Comparison of ENCODE assay signal across 8 mouse cellular contexts in the genomic region with DNA sequence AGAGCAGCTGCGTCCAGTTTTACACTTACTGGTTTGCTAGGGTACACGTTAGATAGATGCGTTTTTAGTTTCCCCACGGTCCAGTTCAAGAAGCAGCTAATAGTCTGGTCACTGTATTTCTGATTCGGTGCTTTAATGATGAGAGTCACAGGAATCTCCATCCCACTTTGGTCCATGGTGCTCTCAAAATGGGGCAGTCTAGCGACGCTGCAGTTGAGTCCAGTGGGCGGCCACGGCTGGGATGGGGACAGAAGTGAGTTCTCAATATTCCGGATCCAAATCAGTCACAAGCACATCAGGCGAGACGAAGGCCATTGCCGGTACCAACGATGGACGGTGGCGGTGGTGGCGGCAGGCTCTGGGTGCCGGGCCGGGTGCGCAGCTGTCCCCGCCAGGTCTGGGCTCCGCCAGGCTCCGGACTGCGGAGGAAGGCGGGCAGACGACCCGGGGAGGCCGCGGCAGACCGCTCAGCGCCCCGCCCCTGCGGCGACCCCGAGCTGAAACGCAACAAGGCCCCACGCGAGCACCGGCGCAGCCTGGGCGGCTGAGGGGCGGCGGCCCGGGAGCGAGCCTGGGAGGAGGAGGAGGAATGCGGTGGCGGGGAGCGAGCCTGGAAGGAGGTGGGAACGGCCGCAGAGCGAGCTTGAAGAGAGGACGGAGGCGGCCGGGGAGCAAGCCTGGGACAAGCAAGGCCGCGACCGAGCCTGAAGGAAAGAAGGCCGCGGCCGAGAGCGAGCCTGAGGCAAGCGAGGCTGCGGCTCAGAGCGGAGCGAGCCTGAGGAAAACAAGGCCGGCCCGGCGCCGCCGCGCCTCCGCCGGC. TPM values are rescaled to one million over a fixed set of nuclear protein-coding genes. Genes with fewer than 3 reads are reported as not detected.
A peak's percentile ranks its signal among the peaks of the same experiment; 100 is the strongest.
DNase-seq lines count a peak whose midpoint lies in the region; ATAC-seq and TF ChIP-seq lines count a peak whose summit lies in the region.

No protein-coding gene starts in this region.

- peak overlapping the region; percentile 98 for H3K27ac ChIP-seq in embryonic facial prominence, embryonic 15.5 days (replicated peaks)
- H3K27ac ChIP-seq in heart, postnatal 0 days (ENCODE audit: low read depth), result peak overlapping the region; percentile 100
- peak overlapping the region; percentile 97 for H3K27ac ChIP-seq in left cerebral cortex, adult 2 months

- WGBS in embryonic facial prominence, embryonic 15.5 days, result under 1% methylated on average over 73 of the region's 73 CpGs
- WGBS in heart, postnatal 0 days, result under 1% methylated on average over 57 of the region's 73 CpGs

- H3K36me3 ChIP-seq in embryonic facial prominence, embryonic 15.5 days, result no peaks in the 10 kb centered on the region
- no peaks in the 10 kb centered on the region for H3K36me3 ChIP-seq in heart, postnatal 0 days (replicated peaks; ENCODE audit: control insufficient read depth, insufficient read depth, low read length)

- TF ChIP-seq EP300 in heart, postnatal 0 days (IDR thresholded peaks at IDR 0.05; ENCODE audit: low read depth), result no peak

- TF ChIP-seq CTCF in heart, postnatal 0 days (IDR thresholded peaks at IDR 0.05; ENCODE audit: low read depth), result no peak
- TF ChIP-seq CTCF in left cerebral cortex, adult 2 months (IDR thresholded peaks at IDR 0.05), result no peak

- peak overlapping the region; percentile 69 for H3K4me3 ChIP-seq in embryonic facial prominence, embryonic 15.5 days (replicated peaks)
- peak overlapping the region; percentile 83 for H3K4me3 ChIP-seq in heart, postnatal 0 days (ENCODE audit: low read depth, low read length)
- peak overlapping the region; percentile 84 for H3K4me3 ChIP-seq in left cerebral cortex, adult 2 months

- H3K9ac ChIP-seq in embryonic facial prominence, embryonic 15.5 days, result peak overlapping the region; percentile 76
- peak overlapping the region; percentile 98 for H3K9ac ChIP-seq in heart, postnatal 0 days (replicated peaks; ENCODE audit: low read depth, low read length)

- intact Hi-C loops in left cerebral cortex, adult 2 months (cut with DNase I), result loop anchor here (1.0 to 5.0 kb wide), 4 partner anchors 101 to 441 kb away; a partner anchor contains a TSS

- peak overlapping the region; percentile 73 for H3K4me2 ChIP-seq in embryonic facial prominence, embryonic 15.5 days (replicated peaks)
- H3K4me2 ChIP-seq in heart, postnatal 0 days (ENCODE audit: low read depth, low read length), result peak overlapping the region; percentile 87

- H3K4me1 ChIP-seq in embryonic facial prominence, embryonic 15.5 days, result peaks cover 13% of the 10 kb centered on the region; the same call in 1 of the 2 replicates
- H3K4me1 ChIP-seq in heart, postnatal 0 days (ENCODE audit: control insufficient read depth, insufficient read depth), result peaks cover 22% of the 10 kb centered on the region

- DNase-seq in adrenal gland, adult 18-20 months (ENCODE audit: low spot score in 2 of 2), result peak; percentile 71 to 75
- peak; percentile 95 for DNase-seq in heart, postnatal 0 days (ENCODE audit: low spot score)
- peak; percentile 63 to 66 for DNase-seq in left cerebral cortex, adult 2 months (ENCODE audit: extremely low spot score in 1 of 2, low spot score in 2 of 2)
- DNase-seq in right cerebral cortex, postnatal 14 days, result peak; percentile 65
- no peak for DNase-seq in T-cell, adult 2 months (ENCODE audit: low spot score)

- no peaks in the 10 kb centered on the region for H3K9me3 ChIP-seq in embryonic facial prominence, embryonic 15.5 days (replicated peaks)
- no peaks in the 10 kb centered on the region for H3K9me3 ChIP-seq in heart, postnatal 0 days (replicated peaks; ENCODE audit: control insufficient read depth, low read length)

- peak; percentile 28 for ATAC-seq in CD4-positive, CD25-positive, alpha-beta regulatory T cell, adult 4 months
- ATAC-seq in embryonic facial prominence, embryonic 15.5 days (ENCODE audit: insufficient number of reproducible peaks, low FRiP score, low TSS enrichment, low read depth), result peak; percentile 84
- peak; percentile 63 for ATAC-seq in heart, postnatal 0 days (ENCODE audit: insufficient read depth, low read depth)
- ATAC-seq in megakaryocyte, adult 5-6 weeks (ENCODE audit: poor library complexity, severe bottlenecking), result peak; percentile 19

- no peaks in the 10 kb centered on the region for H3K27me3 ChIP-seq in embryonic facial prominence, embryonic 15.5 days
- H3K27me3 ChIP-seq in heart, postnatal 0 days (ENCODE audit: control insufficient read depth, insufficient read depth, low read length), result no peaks in the 10 kb centered on the region

RNA-seq across cellular contexts. Expression of a gene that starts 0.6 kb away (rescaled TPM):
- polyA plus RNA-seq in CD4-positive, CD25-positive, alpha-beta regulatory T cell, adult 4 months (2017; shearing (Covaris generic)), result 10 to 100 TPM; 11.0 to 15.3 TPM
- 10 to 100 TPM; 42.2 to 50.0 TPM for total RNA-seq in adrenal gland, adult 18-20 months (2021)
- polyA plus RNA-seq in embryonic facial prominence, embryonic 15.5 days (2015; fragmentation: Nextera tagmentation; extraction: Ambion mirVana), result 35.3 and 37.8 TPM in 2 replicates
- 17.5 and 27.9 TPM in 2 replicates for total RNA-seq in heart, postnatal 0 days (2014; rRNA removed; ENCODE audit: low replicate concordance)
- polyA plus RNA-seq in heart, postnatal 0 days (2015; fragmentation: Nextera tagmentation; extraction: Ambion mirVana), result 26.4 and 27.7 TPM in 2 replicates
- 10 to 100 TPM; 49.6 to 51.0 TPM for total RNA-seq in left cerebral cortex, adult 2 months (2021)
- total RNA-seq in megakaryocyte, adult 5-6 weeks (2015), result 47.1 and 54.7 TPM in 2 replicates
- total RNA-seq in megakaryocyte, adult 5-6 weeks (2017), result 19.9 and 26.2 TPM in 2 replicates

Comparison
In these comparisons a context has a peak if more than half of its experiments do, and no peak if none do; other contexts are left out.
1. ATAC-seq: peak in every context shown above with its lines; median percentile 84 in embryonic facial prominence, embryonic 15.5 days; 63 in heart, postnatal 0 days; 28 in CD4-positive, CD25-positive, alpha-beta regulatory T cell, adult 4 months; 19 in megakaryocyte, adult 5-6 weeks.